In the genomic region with DNA sequence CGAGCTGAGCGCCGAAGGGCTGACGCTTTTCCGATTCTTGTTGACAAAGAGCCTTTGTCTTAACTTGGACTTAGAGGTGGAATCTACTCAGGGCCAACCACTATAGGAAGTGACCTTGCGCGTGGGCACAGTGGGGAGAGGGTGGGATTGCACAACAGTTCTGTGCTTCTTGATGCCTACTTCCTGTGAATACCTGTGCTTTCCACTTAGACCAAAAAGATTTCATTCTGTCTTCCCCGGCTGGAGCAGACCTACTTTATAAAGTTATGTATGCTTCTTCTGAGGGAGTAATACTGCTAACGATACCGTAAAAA, we compare ENCODE assay signal across 8 mouse cellular contexts. TPM values are rescaled to one million over a fixed set of nuclear protein-coding genes. Genes with fewer than 3 reads are reported as not detected.
DNase-seq lines count a peak whose midpoint lies in the region; ATAC-seq and TF ChIP-seq lines count a peak whose summit lies in the region.

A gene (plus strand): TSS at position 215 of the 314 bp plus-strand sequence.

- H3K36me3 ChIP-seq in lung, postnatal 0 days (ENCODE audit: insufficient read depth, low read length), result no peaks in the 10 kb centered on the region
- H3K36me3 ChIP-seq in neural tube, embryonic 15.5 days, result 0 out of 2 replicates have a peak, but pooled peaks cover 2% of the 10 kb centered on the region

- peaks cover 4% of the 10 kb centered on the region; the same call in 1 of the 2 replicates for H3K4me1 ChIP-seq in cerebellum, adult 2 months (ENCODE audit: control insufficient read depth, insufficient read depth, low read length)
- no peaks in the 10 kb centered on the region; the same call in 1 of the 2 replicates for H3K4me1 ChIP-seq in lung, postnatal 0 days (ENCODE audit: insufficient read depth, low read depth, low read length)
- peaks cover 15% of the 10 kb centered on the region for H3K4me1 ChIP-seq in neural tube, embryonic 15.5 days

- H3K4me2 ChIP-seq in lung, postnatal 0 days (replicated peaks; ENCODE audit: low read depth, low read length), result peak within 1 kb of the TSS; percentile 88
- peak within 1 kb of the TSS; percentile 77 for H3K4me2 ChIP-seq in neural tube, embryonic 15.5 days

- 92% methylated on average over 10 of the region's 10 CpGs for WGBS in cerebellum, adult 2 months
- WGBS in lung, postnatal 0 days, result 84% methylated on average over 10 of the region's 10 CpGs
- WGBS in neural tube, embryonic 15.5 days, result 94% methylated on average over 10 of the region's 10 CpGs

- DNase-seq in cerebellum, adult 2 months, result no peak
- no peak for DNase-seq in lung, postnatal 0 days (ENCODE audit: low spot score)
- no peak for DNase-seq in lung, postnatal 4 days
- no peak for DNase-seq in layer of hippocampus, postnatal 25 days (ENCODE audit: extremely low spot score in 1 of 2, low spot score in 1 of 2)
- no peak for DNase-seq in adrenal gland, adult 2 months
- DNase-seq in urinary bladder, postnatal 14 days (ENCODE audit: low spot score), result no peak

- H3K9ac ChIP-seq in lung, postnatal 0 days (replicated peaks; ENCODE audit: low read depth), result peak within 1 kb of the TSS; percentile 24
- H3K9ac ChIP-seq in neural tube, embryonic 15.5 days (replicated peaks), result peak within 1 kb of the TSS; percentile 43

- H3K27me3 ChIP-seq in cerebellum, adult 2 months (ENCODE audit: control insufficient read depth, insufficient read depth, low read length), result no peaks in the 10 kb centered on the region
- no peaks in the 10 kb centered on the region for H3K27me3 ChIP-seq in lung, postnatal 0 days (replicated peaks; ENCODE audit: insufficient read depth, low read length)
- H3K27me3 ChIP-seq in neural tube, embryonic 15.5 days (replicated peaks), result no peaks in the 10 kb centered on the region

- no peak for TF ChIP-seq CTCF in cerebellum, adult 2 months (IDR thresholded peaks at IDR 0.05; ENCODE audit: borderline replicate concordance, insufficient read depth, low read depth, low read length)
- no peak for TF ChIP-seq CTCF in lung, postnatal 0 days (IDR thresholded peaks at IDR 0.05)

- no peak for ATAC-seq in cerebellum, adult (ENCODE audit: insufficient number of reproducible peaks, low FRiP score, low TSS enrichment)
- no peak for ATAC-seq in lung, postnatal 0 days
- no peak for ATAC-seq in neural tube, embryonic 15.5 days (ENCODE audit: low FRiP score)

- no peaks in the 10 kb centered on the region for H3K9me3 ChIP-seq in lung, postnatal 0 days (ENCODE audit: low read length)
- no peaks in the 10 kb centered on the region for H3K9me3 ChIP-seq in neural tube, embryonic 15.5 days (replicated peaks)

- TF ChIP-seq EP300 in lung, postnatal 0 days (IDR thresholded peaks at IDR 0.05), result no peak

- no peak for TF ChIP-seq POLR2A in cerebellum, adult 2 months (IDR thresholded peaks at IDR 0.05; ENCODE audit: borderline replicate concordance, insufficient read depth, low read length)

- H3K4me3 ChIP-seq in cerebellum, adult 2 months (replicated peaks; ENCODE audit: insufficient read depth, low read depth, low read length), result peak within 1 kb of the TSS; percentile 75
- H3K4me3 ChIP-seq in lung, postnatal 0 days (ENCODE audit: low read depth, low read length), result peak within 1 kb of the TSS; percentile 57
- H3K4me3 ChIP-seq in neural tube, embryonic 15.5 days (replicated peaks), result peak within 1 kb of the TSS; percentile 55

- H3K27ac ChIP-seq in cerebellum, adult 2 months (ENCODE audit: insufficient read depth, low read length), result peak within 1 kb of the TSS; percentile 37
- 0 out of 2 replicates have a peak within 1 kb of the TSS, but pooled peaks have one; percentile 28 for H3K27ac ChIP-seq in lung, postnatal 0 days (ENCODE audit: low read length)
- peak within 1 kb of the TSS; percentile 83 for H3K27ac ChIP-seq in neural tube, embryonic 15.5 days (replicated peaks)

RNA-seq across cellular contexts. Expression of the gene that starts here (rescaled TPM):
- polyA plus RNA-seq in cerebellum, adult 2 months (2012; rRNA removed), result 1.5 and 2.2 TPM in 2 replicates
- 2.2 and 2.6 TPM in 2 replicates for polyA plus RNA-seq in lung, postnatal 0 days (2015; fragmentation: Nextera tagmentation; extraction: Ambion mirVana)
- total RNA-seq in layer of hippocampus, postnatal 25 days (2021), result 10 to 100 TPM; 17.2 to 19.1 TPM
- polyA plus RNA-seq in neural tube, embryonic 15.5 days (2015; fragmentation: Nextera tagmentation; extraction: Ambion mirVana), result 6.1 and 10.2 TPM in 2 replicates
- total RNA-seq in adrenal gland, adult 2 months (2021), result 1 to 10 TPM; 2.1 to 2.5 TPM
- polyA plus RNA-seq in adrenal gland, adult 2 months (2012; rRNA removed), result 0.61 and 0.72 TPM in 2 replicates

Comparison
In these comparisons a context has a peak if more than half of its experiments do, and no peak if none do; other contexts are left out.
1. RNA of the gene that starts here (total RNA-seq): 17.2 to 19.1 TPM in layer of hippocampus, postnatal 25 days; 2.1 to 2.5 TPM in adrenal gland, adult 2 months; every median in the first group is over 4 times any median in the second.
2. H3K27ac ChIP-seq: peak in every context shown above with its lines; median percentile 83 in neural tube, embryonic 15.5 days; 37 in cerebellum, adult 2 months; 28 in lung, postnatal 0 days.
3. Peak in every context shown above with its lines, with median percentiles within 50 percentile points of each other: H3K4me3 ChIP-seq.